Mouse (Mus musculus) layer of hippocampus, adult 9-11 months (tissue): ENCODE results near the gene Gns.

Experiments
- DNase-seq: peaks from one replicate; pipeline ENCODE4 v3.0.0; 2022

Gns gene

DNA sequence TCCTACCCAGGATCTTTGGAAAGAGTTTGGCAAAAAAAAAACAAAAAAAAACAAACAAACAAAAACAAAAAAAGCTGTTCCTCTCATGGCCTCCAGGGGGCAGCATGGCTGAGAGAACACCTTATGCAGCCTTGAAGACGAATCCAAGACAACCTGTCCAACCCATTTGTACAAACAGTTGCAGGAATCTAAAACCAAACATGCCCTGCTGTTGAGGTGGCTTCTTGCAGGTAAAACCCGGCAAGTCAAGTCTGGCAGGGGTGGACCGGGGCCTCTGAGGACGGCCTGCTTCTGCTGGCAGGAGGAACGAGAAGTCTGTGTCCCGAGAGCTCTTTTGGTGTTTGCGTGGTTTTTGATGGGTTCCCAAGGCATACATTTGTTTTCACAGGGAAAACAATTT is 44.8 kb downstream of the Gns start:
- no peak for DNase-seq

DNA sequence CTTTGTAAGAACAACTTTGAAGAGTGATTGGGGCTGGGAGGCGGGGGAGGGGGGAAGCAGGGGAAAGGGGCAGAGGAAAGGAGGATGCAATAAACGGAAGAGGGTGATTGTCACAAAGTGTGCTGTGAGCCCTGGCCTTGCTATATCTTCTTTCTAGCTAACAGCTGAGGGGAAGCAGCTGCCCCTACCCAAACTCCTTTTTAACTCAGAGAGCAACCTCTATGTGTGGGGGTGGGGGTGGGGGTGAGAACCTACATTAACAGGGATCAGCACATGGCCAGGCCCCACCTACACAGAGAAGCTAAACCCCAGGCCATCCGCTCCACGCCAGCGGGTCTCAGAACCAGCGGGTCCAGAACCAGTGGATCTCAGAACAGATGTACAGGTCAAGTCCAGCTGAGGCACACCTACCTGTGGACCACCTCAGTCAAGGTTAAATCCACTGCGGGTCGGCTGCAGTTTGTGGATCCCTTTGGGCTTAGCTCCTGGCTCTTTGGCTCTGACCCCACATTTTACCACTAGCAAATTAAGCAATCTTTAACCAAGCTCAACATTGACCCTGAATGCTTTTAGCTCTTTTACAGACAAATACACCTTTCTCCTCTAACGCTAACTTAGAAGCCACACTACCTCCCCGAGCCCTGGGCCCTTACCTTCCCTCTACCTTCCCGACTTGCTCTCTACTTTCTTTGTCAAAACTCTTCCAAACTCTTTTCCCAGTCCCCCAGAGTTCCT is 47.0 kb downstream of the Gns start:
- DNase-seq: no peak

DNA sequence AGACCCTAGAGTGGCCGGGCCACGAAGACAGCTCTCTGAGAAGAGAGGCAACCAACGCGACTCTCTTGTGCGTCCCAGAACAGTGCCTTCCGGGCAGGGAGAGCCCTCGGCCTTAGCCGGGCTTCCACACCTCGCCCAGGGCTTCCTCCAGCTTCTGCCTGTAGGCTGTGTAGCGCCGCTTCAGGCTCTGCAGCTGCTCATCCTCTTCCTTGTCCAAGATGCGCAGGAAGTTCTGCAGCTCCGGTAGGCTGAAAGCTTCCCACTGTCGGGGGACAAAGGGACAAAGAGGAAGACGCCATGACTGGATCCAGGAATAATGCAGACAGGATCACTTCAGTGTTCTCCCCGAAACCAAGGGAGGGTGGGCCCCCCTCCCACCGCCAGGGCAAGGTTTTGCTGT is 47.9 kb downstream of the Gns start:
- DNase-seq: no peak

DNA sequence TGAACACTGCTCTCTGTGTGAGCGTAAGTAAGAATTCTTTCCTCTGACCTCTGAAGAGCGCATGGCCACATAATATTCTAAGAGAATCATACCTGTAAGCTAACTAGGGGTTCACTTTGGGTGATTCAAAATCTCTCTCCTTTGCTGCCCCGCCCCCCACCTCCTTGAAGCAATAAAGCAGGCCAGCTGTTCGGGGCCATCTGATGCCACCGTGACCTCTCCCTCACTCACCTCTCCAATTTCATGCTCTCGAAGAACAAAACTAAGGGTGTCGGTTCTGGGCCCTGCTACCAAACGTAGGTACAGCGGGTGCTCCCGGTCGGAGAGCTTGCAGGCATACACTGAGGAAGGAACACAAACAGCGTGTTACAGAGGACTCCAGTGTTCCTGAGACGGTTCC is 49.2 kb downstream of the Gns start:
- no peak for DNase-seq

GRCm38 (mm10) chr10:121418835-121419234 is 53.9 kb downstream of the Gns start:
- DNase-seq: no peak

- DNase-seq: no peak
These were observed 55.0 kb downstream of the Gns start for GRCm38 (mm10) chr10:121419640-121420470.

DNA sequence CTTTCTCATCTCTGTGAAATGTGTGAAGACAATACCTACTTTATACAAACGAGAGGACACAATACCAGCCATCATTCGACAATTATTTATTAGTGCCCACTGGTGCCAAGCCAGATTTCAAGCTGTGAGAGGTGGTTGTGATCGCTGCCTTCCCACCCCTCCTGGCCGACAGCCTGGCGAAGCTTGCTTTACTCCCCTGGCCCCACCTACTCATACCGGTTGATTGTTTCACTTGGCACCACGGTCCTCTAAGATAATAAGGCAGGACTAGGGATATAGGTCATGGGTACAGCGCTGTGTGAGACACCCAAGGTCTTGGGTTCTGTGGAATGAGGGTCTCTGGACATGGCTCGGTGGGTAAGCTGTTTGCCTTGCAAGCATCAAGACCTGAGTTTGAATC is 56.1 kb downstream of the Gns start:
- no peak for DNase-seq

DNA sequence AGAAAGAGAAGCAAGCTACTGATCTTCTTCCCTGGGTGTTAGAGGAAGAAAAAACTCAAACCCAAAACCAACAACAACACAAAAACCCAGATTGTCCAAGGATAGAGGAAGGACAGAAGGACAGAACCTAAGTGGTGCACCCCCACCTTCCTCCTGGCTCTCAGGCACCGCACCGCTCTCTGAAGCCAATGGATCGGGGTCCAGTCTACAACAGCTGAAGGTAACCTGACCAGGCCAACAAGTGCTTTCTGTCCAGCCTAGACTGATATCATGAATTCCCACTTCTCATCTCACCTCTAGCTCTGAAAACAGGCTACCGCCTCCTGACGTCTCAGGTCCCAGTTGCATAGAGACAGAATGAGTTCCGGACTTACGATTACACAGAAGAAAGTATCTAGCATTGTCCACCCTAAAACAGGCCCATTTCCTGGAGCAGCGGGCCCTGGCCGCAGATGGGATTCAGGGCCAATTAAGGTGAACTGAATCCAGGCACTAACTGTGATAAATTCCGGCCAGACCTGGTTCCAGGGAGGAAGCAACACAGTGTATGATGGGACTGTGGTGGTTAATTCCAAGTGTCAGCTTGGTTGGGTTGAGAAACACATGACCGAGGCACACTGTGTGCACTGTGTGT is 56.9 kb downstream of the Gns start:
- DNase-seq: no peak

GRCm38 (mm10) chr10:121422294-121422693 is 57.4 kb downstream of the Gns start:
- DNase-seq: no peak

DNA sequence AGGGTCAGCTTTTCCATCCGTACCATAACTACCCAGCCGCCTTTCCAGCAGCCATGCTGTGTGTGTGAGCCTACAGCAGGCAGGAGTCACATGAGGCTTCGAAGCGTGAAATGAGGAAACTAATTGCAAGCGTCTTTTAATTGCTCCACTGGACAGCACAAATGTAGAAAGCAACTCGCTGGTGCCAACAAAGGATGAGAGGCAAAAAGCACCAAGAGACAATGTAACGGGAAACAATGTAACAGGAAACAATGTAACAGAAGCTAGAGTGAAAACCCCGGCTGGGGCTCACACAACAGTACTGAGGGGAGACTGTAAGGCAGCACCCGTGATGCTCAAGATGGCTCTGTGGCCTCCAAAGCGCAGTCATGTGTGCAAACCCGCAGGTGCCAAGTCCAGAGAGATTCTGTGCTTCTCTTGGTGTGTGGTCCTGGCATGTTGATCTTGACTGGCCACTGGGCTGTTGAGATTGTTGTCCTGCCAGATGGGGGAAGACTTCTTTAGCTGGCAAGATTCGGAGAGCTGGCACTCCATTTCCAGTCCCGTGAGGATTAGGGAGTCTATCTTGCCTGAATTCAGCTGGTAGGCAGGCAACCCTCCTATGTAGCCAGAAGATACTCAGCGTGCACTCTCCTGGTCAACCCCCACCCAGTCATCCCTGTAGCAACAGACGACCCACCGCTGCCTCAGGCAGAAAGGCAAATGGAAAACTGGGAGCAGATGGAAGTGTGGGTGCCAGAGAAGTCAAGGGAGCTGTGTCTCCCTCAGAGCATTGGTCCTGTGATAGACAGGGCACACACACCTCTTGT is 58.9 kb downstream of the Gns start:
- DNase-seq: no peak

DNA sequence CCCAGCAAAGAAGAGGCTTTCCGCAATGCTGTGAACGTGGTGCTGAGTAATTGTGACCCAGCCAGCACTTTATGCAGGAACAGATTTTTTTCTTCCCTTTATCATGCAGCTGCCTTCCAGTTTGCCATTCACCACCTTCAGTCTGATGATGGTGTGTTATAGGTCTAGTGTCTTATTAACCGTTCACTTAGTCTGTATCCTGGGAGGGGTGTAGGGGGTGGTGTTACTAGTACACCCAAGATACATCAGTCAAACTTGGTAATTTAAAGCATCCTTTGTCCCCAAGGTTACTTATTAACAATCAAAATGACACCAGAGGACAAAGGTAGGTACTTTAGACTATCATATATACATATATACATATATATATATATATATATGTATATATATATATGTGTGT is 59.6 kb downstream of the Gns start:
- DNase-seq: no peak

GRCm38 (mm10) chr10:121425079-121425478 is 60.2 kb downstream of the Gns start:
- no peak for DNase-seq

- no peak for DNase-seq
These were observed 60.7 kb downstream of the Gns start for GRCm38 (mm10) chr10:121425506-121426025.

GRCm38 (mm10) chr10:121426458-121427070 is 61.7 kb downstream of the Gns start:
- DNase-seq: no peak

GRCm38 (mm10) chr10:121427136-121427535 is 62.2 kb downstream of the Gns start:
- no peak for DNase-seq

GRCm38 (mm10) chr10:121428011-121428711 is 63.3 kb downstream of the Gns start:
- DNase-seq: no peak

DNA sequence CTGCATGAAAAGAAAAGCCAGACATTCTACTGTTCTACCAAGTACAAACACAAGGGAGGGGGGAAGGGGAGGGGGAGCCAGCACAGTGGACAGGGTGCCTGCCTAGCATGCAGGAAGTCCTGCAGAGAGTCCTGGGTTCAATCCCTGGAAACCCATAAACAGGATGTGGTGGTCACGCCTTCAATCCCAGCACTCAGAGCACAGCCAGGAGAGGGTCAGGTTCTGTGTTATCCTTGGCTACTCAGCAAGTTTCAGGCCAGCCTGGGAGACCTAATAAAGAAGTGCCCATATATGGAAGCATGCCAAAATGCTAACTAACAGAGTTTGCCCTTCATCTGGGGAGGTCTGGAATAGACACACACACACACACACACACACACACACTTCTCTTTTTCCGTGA is 64.2 kb downstream of the Gns start:
- DNase-seq: no peak

- DNase-seq: no peak
These were observed 64.7 kb downstream of the Gns start for GRCm38 (mm10) chr10:121429581-121429980.

- DNase-seq: no peak
These were observed 65.2 kb downstream of the Gns start for GRCm38 (mm10) chr10:121429981-121430682.

GRCm38 (mm10) chr10:121430764-121431540 is 66.1 kb downstream of the Gns start:
- DNase-seq: no peak
